Mouse (Mus musculus) gastrocnemius, postnatal 4 days (tissue): ENCODE measurements around the gene Cabcoco1. TPM values are rescaled to one million over a fixed set of nuclear protein-coding genes. Genes with fewer than 3 reads are reported as not detected.

Source experiments
- DNase-seq, 2 experiments: peaks; one replicate each; pipeline ENCODE4 v3.0.0; 2021 to 2022; ENCODE audit warnings: low spot score in 2 of 2, mixed read lengths in 2 of 2
- total RNA-seq, 2 experiments: library from RNA; stranded (reverse); gene quantifications; 2 replicates each; pipeline ENCODE4 v1.2.3; 2021

Cabcoco1 gene
- total RNA-seq, 2 experiments from 2014 or later: 0.44 to 0.59 TPM

DNA sequence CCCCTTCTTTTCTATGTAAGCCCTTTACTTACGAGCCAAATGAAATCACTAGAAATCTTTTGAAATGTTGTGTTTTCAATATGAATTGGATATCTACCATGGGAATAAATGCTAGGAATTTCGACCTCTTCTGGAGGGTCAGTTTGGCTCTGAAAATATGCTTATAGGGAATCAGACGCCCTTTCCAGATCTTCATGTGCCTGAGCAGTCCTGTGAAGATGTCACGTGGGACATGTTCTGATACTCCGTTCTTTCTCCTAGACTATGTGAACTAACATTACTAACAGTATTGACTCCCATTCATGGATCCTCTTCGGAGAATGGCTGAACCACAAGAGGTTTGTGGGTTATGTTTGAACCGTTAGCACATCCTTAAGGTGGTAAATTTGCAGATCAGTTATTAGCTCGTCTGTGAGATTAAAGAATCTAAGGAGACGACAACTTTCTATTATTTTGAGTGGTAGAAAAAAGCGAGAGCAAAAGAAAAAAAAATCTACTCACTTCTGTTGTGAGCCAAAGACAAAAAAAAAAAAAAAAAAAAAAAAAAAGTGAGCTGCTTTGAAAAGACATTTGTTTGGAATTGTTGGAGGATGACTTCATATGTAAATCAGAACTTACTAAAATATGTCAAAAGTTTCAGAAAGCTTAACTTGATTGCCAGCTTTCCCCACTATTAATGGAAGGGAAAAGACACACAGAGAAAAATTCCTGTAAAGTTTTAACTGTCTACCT, 99.6 kb downstream of the Cabcoco1 start:
- no peak for DNase-seq

DNA sequence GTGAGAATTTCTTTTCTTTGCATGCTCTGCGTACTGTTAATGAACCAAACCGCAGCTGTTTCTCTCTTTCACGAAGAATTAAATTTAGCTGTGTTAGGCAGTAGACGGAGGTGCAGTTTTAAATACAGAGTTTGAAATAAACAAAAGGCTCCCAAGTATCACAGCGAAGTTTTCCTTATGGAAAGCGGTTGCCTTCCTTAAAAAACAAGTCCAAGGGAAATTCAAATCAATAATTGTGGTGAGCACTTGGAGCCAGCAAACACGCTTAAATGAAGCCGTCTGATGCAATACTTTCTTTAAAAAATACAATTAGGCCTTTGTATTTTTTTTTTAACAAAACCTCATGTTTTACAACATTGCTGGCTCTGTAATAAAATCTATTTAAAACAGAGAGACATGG, 101.2 kb downstream of the Cabcoco1 start:
- DNase-seq: no peak

DNA sequence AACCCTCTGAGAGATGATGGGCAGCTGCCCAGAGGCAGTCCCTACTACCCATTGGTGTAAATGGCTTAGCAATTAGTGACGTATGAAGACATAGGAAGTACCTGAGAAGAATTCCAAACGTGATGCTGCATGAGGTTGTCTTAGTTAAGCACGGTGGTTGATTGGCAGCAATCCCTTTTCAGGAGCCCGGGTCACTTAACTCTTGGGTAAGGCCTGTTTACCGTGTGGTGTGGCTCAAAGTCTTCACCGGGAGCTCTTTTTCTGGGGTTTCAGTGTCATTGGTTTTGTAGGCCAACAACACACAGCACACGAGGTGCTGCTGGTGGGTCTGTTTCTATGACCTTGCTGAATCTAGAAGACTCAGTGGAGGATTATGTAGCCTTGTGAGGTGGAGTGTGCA, 105.9 kb downstream of the Cabcoco1 start:
- DNase-seq: no peak

DNA sequence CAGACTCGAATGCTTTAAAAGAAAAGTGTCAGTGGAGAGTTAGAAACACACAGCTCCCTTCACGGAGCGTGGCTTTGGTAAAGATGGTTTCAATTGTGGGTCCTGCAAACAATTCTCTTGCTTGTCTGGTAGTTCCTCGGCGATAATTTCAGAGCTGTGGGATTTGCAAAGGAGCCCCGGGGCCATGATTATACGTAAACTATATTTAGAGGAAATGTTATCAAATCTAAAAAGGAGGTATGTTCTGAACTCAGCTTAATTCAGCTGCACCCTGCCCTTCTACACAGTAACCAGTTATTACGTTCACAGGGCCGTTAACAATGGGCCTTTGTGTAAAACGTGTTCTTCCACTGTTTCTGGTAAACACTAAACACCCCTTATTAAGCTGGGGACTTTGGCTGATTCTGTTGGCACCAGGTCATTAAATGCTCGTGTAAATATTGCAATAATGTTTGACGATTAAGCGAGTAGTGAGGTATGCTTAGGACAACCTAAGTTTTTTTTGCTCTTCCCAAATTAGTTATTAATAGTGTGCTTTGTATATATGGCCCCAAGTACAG, 106.6 kb downstream of the Cabcoco1 start:
- no peak for DNase-seq

DNA sequence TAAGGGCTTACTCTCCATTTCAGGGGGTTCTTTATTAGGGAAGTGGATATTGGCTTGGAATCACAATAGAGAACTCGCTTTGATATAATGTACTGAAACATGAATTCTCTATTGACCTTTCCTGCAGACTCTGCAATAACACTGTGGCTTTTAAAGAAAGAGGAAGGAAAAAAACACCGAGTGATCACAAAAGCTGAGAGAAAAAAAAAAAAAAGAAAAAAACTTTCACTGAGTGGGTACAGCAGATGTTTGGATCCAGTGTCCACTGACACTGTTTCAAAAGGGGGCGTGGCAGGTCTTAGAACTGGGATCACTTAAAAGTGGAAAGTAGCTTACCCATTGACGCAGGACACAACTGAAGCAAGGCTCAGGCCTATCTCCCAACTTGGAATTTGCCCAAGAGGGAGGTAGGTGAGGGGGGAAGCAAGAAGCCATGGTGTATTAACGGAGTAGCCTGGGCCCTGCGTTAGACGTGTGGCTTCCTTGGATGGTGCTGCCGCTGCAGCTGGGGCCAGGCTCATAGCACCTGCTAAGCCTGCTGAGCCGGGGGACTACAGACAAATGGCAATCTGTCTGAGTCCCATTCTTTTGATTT, 107.6 kb downstream of the Cabcoco1 start:
- DNase-seq: no peak

DNA sequence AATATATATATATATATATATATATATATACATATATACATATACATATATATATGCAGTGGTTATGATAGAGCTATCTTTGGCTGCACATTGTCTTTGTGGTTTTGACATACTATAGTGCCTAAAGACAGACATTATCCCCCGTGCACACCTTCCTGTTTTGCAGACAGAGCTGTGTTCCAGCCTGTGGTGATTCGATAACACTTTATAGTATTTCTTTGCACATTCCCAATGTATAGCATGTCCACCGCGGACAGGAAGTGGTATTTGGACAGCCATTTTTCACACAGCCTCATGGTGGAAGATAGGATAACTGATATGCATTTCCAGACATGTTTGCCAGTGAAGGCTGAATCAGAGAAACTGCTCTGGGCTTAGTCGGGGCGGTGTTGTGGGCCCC, 110.3 kb downstream of the Cabcoco1 start:
- DNase-seq: no peak

DNA sequence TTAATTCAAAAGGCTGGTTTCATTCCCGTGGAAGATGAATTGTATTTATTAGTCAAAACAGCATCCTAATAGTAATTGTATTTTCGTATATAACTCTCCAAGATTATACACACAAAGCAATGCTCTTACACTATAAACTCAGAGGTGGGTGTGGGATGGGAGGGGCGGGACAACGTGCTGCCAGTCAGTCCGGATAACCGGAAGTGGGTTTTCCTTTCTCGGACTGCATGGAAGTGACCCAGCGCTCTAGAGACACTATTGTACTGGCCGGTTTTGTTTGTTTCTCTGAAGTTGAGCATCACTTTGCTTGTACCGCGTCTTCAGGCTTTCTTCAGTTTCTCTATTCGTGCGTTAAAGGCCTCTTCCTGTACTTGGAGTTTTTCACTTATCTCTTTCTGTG, 110.8 kb downstream of the Cabcoco1 start:
- DNase-seq: no peak

DNA sequence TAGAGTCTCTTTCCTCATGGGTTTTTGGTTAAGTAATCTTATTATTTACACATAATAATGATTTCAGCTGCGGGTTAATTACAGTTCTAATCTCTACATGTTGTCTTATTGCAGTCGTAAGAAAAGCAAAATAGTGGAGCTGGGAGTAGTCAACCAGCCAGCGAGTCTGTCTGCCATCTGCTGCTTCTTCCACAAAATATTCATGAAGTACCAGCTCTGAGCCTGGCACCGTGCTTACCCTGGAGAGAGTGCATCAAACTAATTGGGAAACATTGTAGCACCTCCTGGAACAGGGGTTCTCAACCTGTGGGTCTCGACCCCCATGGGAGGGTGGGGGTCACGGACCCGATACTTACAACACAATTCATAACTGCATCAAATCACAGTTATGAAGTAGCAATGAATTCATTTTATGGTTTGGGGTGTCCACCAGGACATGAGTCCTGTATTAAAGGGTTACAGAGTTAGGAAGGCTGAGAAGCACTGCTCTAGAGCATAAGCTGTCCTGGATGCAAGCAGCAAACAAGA, 121.2 kb downstream of the Cabcoco1 start:
- DNase-seq: no peak

DNA sequence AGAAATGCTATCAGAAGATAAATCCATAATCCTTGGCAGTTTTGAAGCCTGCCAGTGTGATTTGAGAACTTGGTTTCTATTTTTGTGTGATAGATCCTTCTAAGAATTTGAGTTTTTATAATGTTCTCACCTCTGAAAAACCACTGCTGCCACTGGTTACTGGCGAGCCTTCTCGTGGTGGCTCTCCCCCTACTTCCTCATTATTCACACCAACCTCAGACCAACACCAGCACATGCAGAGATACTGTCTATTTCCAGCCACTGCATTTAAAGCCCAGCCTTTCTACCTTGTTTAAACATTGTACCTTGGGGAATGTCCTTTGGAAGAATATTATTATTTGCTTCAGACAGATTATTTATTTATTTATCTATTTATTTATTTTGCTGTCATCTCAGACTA, 121.8 kb downstream of the Cabcoco1 start:
- no peak for DNase-seq

DNA sequence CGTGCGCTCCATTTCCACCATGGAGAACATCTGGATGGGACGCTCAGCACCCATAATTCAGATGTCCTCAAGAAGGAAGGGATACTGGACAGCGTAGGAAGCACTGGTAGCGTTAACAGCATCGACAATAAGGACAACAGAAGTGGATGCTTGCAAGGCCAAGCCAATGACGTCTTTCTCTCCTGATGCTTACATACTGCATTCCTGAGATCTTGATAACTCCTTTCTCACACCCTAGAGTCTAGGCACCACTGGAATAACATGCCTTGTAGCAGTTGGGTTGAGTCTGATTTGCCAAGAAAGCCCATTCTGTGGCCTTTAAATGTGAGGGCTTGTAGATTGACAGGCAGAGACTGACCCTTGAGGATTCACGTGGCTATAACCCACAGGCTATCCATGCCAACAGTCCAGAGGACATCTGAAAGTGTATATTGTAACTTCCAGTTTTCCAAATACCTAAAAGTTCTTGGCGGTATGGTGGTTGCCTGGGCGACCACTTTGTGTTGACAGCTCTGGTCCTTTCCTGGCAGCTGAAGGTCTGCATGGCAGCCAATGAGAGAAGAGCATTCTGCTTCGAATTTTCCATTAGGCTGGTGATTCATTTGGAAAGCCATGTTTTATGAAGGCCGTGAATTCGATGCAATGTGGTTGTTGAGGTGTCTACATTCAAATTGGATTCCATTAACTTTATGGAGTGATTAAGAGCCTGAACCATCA, 124.5 kb downstream of the Cabcoco1 start:
- DNase-seq: no peak

DNA sequence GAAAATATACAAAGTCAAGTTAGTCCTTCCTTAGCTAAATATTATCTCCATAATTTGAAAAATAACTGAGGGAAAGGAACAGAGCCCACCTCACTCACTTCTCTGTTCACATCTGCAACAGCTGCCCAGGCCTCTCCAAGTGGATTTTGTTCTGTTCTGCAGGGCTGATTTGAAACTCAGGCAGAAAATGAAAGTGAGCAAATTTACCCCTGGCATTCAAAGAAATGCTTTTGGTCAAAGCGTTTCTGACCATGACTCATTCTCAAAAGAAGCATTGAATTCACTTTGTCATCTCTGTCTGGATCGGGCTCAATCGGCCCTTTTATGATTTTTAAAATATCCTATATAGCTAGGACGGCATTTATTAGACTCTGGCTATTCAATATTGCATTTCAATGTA, 135.8 kb downstream of the Cabcoco1 start:
- DNase-seq: no peak

DNA sequence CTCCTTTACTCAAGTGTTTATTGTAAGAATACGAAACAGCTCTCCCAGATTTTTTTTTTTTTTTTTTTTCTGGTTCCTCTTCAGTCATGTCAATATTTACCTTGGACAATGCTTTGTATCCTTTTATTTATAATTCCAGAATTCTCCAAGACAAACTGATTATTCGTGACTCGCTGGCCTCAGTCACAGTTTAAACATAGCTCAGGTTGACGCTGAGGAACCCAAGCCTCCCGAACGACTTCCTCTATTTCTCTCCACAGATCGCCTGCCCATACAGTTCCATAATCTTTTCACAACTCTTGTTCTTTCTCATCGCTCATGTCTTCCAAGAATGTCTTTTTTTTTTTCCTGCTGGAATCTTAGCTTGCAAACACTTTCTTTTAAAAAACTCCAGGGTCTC, 144.9 kb downstream of the Cabcoco1 start:
- no peak for DNase-seq

DNA sequence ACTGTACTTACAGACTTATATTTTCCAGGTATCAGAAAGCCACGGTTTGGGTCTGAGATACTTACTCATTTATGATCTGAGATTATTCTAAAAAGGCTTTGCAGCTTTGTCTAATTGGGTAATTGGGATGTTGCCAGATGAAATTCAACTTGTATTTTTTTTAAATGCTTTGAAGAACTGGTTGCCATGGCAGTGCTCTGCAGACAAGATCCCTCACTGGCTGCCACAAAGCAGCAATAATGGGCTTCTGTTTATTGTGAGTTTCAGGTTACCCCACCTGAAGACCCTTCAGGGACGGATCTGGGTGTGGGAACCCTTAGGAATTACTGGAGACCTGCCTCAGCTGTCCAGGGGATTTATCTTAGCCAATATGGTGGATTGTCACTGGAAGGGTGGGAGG, 145.6 kb downstream of the Cabcoco1 start:
- DNase-seq: no peak

DNA sequence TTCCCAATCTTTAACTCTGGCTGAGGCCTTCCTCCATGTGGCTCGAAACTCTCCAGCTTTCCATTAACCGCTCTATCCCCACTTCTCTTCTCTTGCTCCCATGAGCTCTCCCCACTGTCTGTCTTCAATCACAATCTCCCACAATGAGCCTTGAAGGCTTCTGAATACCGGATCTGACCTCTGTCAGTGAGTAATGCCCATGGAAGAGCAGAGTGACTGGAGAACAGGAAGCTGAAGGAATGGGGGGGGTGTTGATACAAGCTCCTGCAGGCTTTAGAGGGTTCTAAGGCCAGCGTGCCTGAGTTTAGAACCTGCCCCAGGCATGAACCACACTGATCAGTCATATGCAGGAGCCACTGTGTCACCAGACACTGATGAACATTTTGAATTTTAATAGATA, 150.1 kb downstream of the Cabcoco1 start:
- no peak for DNase-seq

DNA sequence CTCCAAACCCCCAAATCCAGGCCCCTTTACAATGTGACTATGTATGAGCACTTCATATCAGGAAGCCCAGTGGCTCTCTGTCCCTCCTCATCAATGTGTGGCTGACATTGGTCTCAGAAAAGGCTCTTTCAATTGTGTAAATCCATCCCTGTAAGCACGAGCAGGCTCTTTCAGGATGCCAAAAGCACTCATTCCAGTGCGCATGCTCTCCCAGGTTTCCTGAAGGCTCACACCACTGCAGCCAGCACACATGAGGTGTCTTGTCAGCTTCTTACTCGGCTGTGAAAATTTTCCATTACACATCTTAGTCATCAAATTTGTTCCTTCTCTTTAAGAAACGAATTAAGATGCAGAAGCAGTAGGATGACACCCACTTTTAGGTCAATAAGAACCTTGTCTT, 152.9 kb downstream of the Cabcoco1 start:
- no peak for DNase-seq

DNA sequence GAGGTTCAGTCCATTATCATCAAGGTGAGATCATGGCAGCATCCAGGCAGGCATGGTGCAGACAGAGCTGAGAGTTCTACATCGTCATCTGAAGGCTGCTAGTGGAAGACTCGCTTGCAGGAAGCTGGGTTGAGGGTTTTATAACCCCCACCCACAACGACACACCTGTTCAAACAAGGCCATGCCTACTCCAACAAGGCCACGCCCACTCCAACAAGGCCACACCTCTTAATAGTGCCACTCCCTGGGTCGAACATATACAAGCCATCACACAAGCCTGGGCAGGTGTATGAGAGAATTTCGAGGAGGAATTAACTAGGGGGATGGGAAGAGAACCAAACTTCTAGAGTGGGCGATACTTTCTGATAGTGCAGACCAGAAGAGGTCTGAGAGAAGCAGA, 153.6 kb downstream of the Cabcoco1 start:
- no peak for DNase-seq

Other genes starting within 250 kb of the Cabcoco1 start
- gene Tmem26, start 181.8 kb upstream of the Cabcoco1 start, total RNA-seq: 1 to 10 TPM; 5.6 to 5.8 TPM